Mouse (Mus musculus) heart, embryonic 14.5 days (tissue): ENCODE data around the gene Cflar. TPM values are rescaled to one million over a fixed set of nuclear protein-coding genes. Genes with fewer than 3 reads are reported as not detected.

ENCODE experiments used
- ATAC-seq: fragments of 200-750 bp; cut with Nextera tagmentation; 2 replicates; pipeline ENCODE4 v1.8.0; 2017; ENCODE audit warnings: low read depth, moderate TSS enrichment; ENCODE audit not compliant: insufficient number of reproducible peaks, insufficient read depth, low FRiP score
- H3K27ac ChIP-seq, 2 experiments: fragments of 200-500 bp in 1 of 2; fragments of 300-500 bp in 1 of 2; sonication (generic) in 1 of 2; replicated peaks in 1 of 2; 2 replicates each; pipeline ENCODE4 v1.5.1; 2012 to 2014; ENCODE audit warnings: low read depth in 2 of 2, low read length in 2 of 2, control low read depth in 1 of 2, mild to moderate bottlenecking in 1 of 2, mixed read lengths in 1 of 2; ENCODE audit not compliant: control insufficient read depth in 1 of 2, insufficient read depth in 1 of 2
- H3K27me3 ChIP-seq: fragments of 300-500 bp; sonication (generic); 2 replicates; pipeline ENCODE4 v1.6.1; 2014; ENCODE audit warnings: mild to moderate bottlenecking, low read length, control low read depth; ENCODE audit not compliant: control insufficient read depth, insufficient read depth
- H3K36me3 ChIP-seq: fragments of 300-500 bp; sonication (generic); 2 replicates; pipeline ENCODE4 v1.6.1; 2014; ENCODE audit warnings: mild to moderate bottlenecking, control low read depth, low read length, mixed read lengths; ENCODE audit not compliant: control insufficient read depth, insufficient read depth
- H3K4me1 ChIP-seq, 2 experiments: fragments of 200-500 bp in 1 of 2; fragments of 300-500 bp in 1 of 2; sonication (generic) in 1 of 2; 2 replicates each; pipeline ENCODE4 v1.6.1; 2012 to 2014; ENCODE audit warnings: low read length in 2 of 2, control low read depth in 1 of 2, mixed read lengths in 1 of 2; ENCODE audit not compliant: control insufficient read depth in 2 of 2, insufficient read depth in 2 of 2
- H3K4me2 ChIP-seq: fragments of 300-500 bp; sonication (generic); 2 replicates; pipeline ENCODE4 v1.6.1; 2014; ENCODE audit warnings: mild to moderate bottlenecking, low read length
- H3K4me3 ChIP-seq, 2 experiments: fragments of 200-500 bp in 1 of 2; fragments of 300-500 bp in 1 of 2; sonication (generic) in 1 of 2; 2 replicates each; pipeline ENCODE4 v1.5.1; 2012 to 2014; ENCODE audit warnings: low read length in 2 of 2, mild to moderate bottlenecking in 2 of 2, control low read depth in 1 of 2, low read depth in 1 of 2, moderate library complexity in 1 of 2; ENCODE audit not compliant: control insufficient read depth in 1 of 2, insufficient read depth in 1 of 2
- H3K9ac ChIP-seq: fragments of 300-500 bp; sonication (generic); 2 replicates; pipeline ENCODE4 v1.6.1; 2014; ENCODE audit warnings: mild to moderate bottlenecking, low read length
- H3K9me3 ChIP-seq: fragments of 300-500 bp; sonication (generic); 2 replicates; pipeline ENCODE4 v1.6.1; 2016; ENCODE audit warnings: low read length, control low read depth; ENCODE audit not compliant: control insufficient read depth
- WGBS: fragments of 180-500 bp; shearing (Covaris S2); extraction: QIAGEN DNeasy Blood & Tissue Kit; methylation state at CpG from one replicate; pipeline ENCODE4 v1.1.7; 2014; 5-methylcytosine and 5-hydroxymethylcytosine counted together
- polyA plus RNA-seq: library from polyadenylated mRNA; unstranded; fragments of >200 nt; fragmentation: Nextera tagmentation; extraction: Ambion mirVana; gene quantifications from 2 replicates; pipeline ENCODE4 v1.2.1, GENCODE M21; 2014

Gene Cflar
- polyA plus RNA-seq, 1 experiment from 2014 or later = 42.2 TPM

DNA sequence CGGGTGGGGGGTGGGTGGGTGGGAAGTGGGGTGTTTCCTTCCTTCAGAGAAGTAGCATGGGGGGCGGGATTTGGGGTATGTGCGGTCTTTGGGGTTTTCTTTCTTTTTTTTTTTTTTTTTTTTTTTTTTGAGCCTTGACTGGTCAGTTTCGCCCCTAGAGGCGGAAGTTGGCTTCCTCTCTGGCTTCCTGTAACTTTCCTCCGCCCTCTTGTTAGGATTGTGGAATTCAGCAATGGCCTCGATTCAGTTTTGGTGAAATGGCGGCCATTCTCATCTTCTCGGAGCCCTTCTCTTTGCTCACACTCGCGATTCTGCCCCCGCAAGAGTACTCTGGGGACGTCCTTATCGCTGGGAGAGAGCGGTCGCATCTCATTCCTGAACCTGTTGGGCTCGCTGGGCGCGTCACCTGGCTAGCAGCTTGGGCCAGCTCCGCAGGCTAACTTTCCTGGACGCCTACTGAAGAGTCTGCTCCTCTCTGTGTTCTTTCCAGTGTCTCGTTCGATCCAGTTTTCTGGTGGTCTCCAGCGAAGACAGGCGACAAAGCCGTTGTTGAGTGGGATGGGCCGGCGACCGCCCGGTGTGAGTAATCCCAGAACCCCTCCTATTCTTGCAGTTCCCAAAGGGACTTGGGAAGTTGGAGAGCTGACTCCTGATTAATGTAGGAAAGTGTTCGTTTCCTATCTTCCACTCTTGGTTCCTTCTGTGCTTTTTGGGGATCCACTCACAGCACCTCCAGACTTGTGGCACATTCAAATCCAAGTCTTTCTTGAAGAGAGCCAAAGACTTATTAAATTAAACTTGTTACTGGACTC is 2.0 kb downstream of the Cflar start:
- Histone ChIP-seq H3K27me3 (no peaks in the 10 kb centered on the region), H3K36me3 (peaks cover 38% of the 10 kb centered on the region), H3K27ac (peak overlapping the region; percentile 99), H3K4me1 (peaks cover 2 to 14% of the 10 kb centered on the region in 2 experiments; a peak in 3 of 4 replicates), H3K4me2 (peak overlapping the region; percentile 85), H3K9me3 (no peaks in the 10 kb centered on the region), H3K9ac (peak overlapping the region; percentile 92), H3K4me3 (peak overlapping the region; percentile 74 to 80)
- WGBS = 4% methylated on average over 31 of the region's 31 CpGs
- peak; percentile 40; the same call in 1 of the 2 replicates for ATAC-seq

DNA sequence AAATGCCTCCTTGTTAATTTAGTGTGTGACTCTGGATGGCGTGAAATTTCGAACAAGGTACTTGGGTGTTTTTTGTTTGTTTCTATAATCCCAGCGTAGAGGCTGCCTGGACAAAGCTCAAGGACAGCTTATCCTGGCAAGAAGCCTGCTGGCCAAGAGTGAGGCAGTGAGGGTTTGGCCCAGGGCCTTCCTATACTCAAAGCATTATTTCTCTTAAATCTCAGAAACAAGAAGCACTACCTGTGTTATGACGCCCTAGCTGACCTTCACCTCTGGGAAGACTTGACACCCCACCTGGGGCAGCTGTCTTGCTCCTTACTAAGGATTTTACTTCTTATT is 2.6 kb downstream of the Cflar start:
- peak overlapping the region; percentile 92 for H3K9ac ChIP-seq
- peaks cover 39% of the 10 kb centered on the region for H3K36me3 ChIP-seq
- H3K9me3 ChIP-seq = no peaks in the 10 kb centered on the region
- WGBS = 39% methylated on average over 4 of the region's 4 CpGs
- H3K4me1 ChIP-seq = peaks cover 2 to 14% of the 10 kb centered on the region in 2 experiments; a peak in 3 of 4 replicates
- H3K27ac ChIP-seq = peak overlapping the region; percentile 99
- no peak for ATAC-seq
- no peaks in the 10 kb centered on the region for H3K27me3 ChIP-seq
- H3K4me2 ChIP-seq = peak overlapping the region; percentile 85
- H3K4me3 ChIP-seq = peak overlapping the region; percentile 74 to 80

DNA sequence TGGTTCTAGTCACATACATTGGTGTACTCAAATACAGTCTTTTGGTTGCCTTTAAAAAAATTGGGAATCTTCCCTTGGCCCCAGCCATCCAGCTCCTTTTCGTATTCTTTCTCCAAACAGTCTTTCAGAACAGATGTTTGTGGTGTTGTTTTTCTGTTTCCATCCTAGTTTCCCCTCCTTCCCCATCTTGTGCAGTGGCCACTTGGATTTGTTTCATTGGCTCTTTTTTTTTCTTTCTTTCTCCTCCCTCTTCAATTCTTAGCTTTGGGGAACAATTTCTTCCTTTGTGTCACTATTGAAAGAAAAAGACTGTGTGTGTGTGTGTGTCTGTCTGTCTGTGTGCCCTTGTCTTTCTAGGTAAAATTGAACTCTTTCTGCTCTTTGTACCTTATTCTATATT is 3.1 kb downstream of the Cflar start:
- Histone ChIP-seq H3K9me3 (no peaks in the 10 kb centered on the region), H3K27ac (peak overlapping the region in 1 of 2 experiments; percentile 99; a peak in 2 of 4 replicates), H3K9ac (peak overlapping the region; percentile 92), H3K27me3 (no peaks in the 10 kb centered on the region), H3K4me2 (peak overlapping the region; percentile 85), H3K4me1 (peaks cover 2 to 16% of the 10 kb centered on the region in 2 experiments; a peak in 3 of 4 replicates), H3K4me3 (peak overlapping the region; percentile 74 to 80; a peak in 3 of 4 replicates), H3K36me3 (peaks cover 44% of the 10 kb centered on the region)
- no peak for ATAC-seq
- WGBS = 66% methylated on average over 1 of the region's 1 CpGs

DNA sequence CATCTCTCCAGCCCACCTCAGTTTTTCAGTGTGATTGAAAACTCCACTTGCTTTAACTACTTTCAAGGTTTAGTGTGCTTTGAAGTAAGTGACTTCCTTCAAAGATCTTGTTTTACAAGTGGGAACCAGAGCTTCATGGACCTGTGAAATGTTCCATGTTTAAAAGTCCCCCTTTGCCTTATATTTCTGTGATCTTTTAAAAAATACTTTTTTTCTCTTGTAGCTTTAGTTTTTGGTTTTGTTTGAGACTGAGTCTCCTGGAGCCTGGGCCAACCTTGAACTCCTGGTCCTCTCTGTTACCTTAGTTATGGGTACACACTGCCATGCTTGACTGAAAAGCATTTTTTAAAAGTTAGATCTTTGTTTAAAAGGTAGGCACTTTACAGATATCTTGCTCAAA is 4.2 kb downstream of the Cflar start:
- H3K4me2 ChIP-seq = peak overlapping the region; percentile 85
- peaks cover 49% of the 10 kb centered on the region for H3K36me3 ChIP-seq
- no peaks in the 10 kb centered on the region for H3K9me3 ChIP-seq
- no peaks in the 10 kb centered on the region for H3K27me3 ChIP-seq
- peaks cover 2 to 16% of the 10 kb centered on the region in 2 experiments; a peak in 3 of 4 replicates for H3K4me1 ChIP-seq
- no peak overlapping the region for H3K4me3 ChIP-seq
- no peak for ATAC-seq
- H3K27ac ChIP-seq = peak overlapping the region in 1 of 2 experiments; percentile 19; a peak in 3 of 4 replicates
- no peak overlapping the region for H3K9ac ChIP-seq

GRCm38 (mm10) chr1:58716162-58716882 is 5.0 kb downstream of the Cflar start:
- Histone ChIP-seq H3K27ac (peak overlapping the region; percentile 19 to 64; a peak in 2 of 4 replicates), H3K27me3 (no peaks in the 10 kb centered on the region), H3K4me2 (peak overlapping the region; percentile 41), H3K4me1 (peaks cover 2 to 12% of the 10 kb centered on the region in 2 experiments; a peak in 3 of 4 replicates), H3K9ac (no peak overlapping the region), H3K36me3 (peaks cover 49% of the 10 kb centered on the region), H3K9me3 (no peaks in the 10 kb centered on the region), H3K4me3 (no peak overlapping the region)
- ATAC-seq = no peak
- 52% methylated on average over 7 of the region's 7 CpGs for WGBS

DNA sequence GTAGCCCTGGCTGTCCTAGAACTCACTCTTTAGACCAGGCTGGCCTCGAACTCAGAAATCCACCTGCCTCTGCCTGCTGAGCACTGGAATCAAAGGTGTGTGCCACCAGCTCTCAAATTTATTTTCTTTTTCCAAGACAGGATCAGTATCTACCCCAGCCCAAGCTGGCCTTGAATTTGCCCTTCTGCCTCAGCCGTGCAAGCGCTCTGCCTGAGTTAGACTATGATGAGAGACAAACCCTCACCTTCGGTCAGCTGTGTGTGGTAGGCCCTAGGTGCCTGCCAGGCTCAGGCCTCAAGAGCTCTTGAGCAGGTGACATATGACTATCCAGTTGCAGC is 5.5 kb downstream of the Cflar start:
- 92% methylated on average over 4 of the region's 4 CpGs for WGBS
- no peak overlapping the region for H3K27ac ChIP-seq
- H3K36me3 ChIP-seq = peaks cover 49% of the 10 kb centered on the region

GRCm38 (mm10) chr1:58717589-58718270 is 6.4 kb downstream of the Cflar start:
- Histone ChIP-seq H3K27me3 (no peaks in the 10 kb centered on the region), H3K9me3 (no peaks in the 10 kb centered on the region), H3K27ac (no peak overlapping the region), H3K4me2 (no peak overlapping the region), H3K9ac (no peak overlapping the region), H3K4me1 (peaks cover 6 to 20% of the 10 kb centered on the region in 2 experiments), H3K4me3 (no peak overlapping the region), H3K36me3 (peaks cover 49% of the 10 kb centered on the region)
- 94% methylated on average over 8 of the region's 8 CpGs for WGBS
- ATAC-seq = no peak

More for the DNA sequence above, 5.5 kb downstream of the Cflar start:
- no peak overlapping the region for H3K4me3 ChIP-seq
- no peaks in the 10 kb centered on the region for H3K27me3 ChIP-seq
- peaks cover 2 to 13% of the 10 kb centered on the region in 2 experiments for H3K4me1 ChIP-seq
- H3K4me2 ChIP-seq = no peak overlapping the region
- no peak for ATAC-seq
- no peak overlapping the region for H3K9ac ChIP-seq
- no peaks in the 10 kb centered on the region for H3K9me3 ChIP-seq
